Mouse (Mus musculus) testis, adult 2 months (tissue): Measurements from ENCODE around the gene Emp3.

ENCODE experiments used
- CTCF ChIP-seq: fragments of 200-500 bp; IDR thresholded peaks from 2 replicates; pipeline ENCODE4 v1.5.1; 2012; ENCODE audit warnings: low read depth, mild to moderate bottlenecking, inconsistent platforms, low read length, moderate library complexity; ENCODE audit not compliant: control insufficient read depth, insufficient read depth, insufficient replicate concordance
- POLR2A ChIP-seq: fragments of 200-500 bp; IDR thresholded peaks from 2 replicates; pipeline ENCODE4 v1.6.1; 2012; ENCODE audit warnings: low read depth, mild to moderate bottlenecking, inconsistent platforms, low read length, moderate library complexity; ENCODE audit not compliant: control insufficient read depth

GRCm38 (mm10) chr7:45949061-45949460 is 27.9 kb upstream of the Emp3 start:
- no peak for TF ChIP-seq CTCF
- TF ChIP-seq POLR2A = no peak
